Mouse (Mus musculus) CH12F3 (cell line): ENCODE data around the gene Ptpdc1.

ENCODE experiments used
- in situ Hi-C: fragments of 300-500 bp; cut with MboI; formaldehyde crosslinking; loops from 2 replicates; pipeline ENCODE4 v1.14.3; 2020; ENCODE audit warnings: low sequenced_read_pairs

Gene Ptpdc1

GRCm38 (mm10) chr13:48658588-48659253 is 33.3 kb upstream of the Ptpdc1 start:
- in situ Hi-C loops = loop anchor here (25.0 kb wide), 2 partner anchors 379 to 504 kb away; no protein-coding TSS in a partner anchor

DNA sequence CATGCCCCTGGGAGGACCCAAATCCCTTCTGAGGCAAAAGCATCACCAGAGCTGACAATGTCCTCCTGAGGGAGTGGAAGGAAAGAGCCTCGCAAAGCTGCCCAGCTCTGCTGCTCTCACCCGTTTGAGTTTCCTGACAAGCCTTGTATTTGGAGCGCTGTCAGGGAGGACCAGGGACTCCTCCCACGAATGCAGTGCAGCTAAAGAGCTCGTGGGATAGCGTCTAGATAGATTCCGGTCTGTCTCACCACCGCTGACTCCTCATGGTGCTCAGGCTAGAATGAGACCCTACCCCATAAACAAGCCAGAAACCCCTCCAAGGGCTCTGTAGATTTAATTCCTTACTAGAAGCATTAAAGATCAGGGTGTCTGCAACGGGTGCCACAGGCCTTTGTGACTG is 32.3 kb upstream of the Ptpdc1 start:
- in situ Hi-C loops = loop anchor here (25.0 kb wide), 2 partner anchors 380 to 505 kb away; no protein-coding TSS in a partner anchor

DNA sequence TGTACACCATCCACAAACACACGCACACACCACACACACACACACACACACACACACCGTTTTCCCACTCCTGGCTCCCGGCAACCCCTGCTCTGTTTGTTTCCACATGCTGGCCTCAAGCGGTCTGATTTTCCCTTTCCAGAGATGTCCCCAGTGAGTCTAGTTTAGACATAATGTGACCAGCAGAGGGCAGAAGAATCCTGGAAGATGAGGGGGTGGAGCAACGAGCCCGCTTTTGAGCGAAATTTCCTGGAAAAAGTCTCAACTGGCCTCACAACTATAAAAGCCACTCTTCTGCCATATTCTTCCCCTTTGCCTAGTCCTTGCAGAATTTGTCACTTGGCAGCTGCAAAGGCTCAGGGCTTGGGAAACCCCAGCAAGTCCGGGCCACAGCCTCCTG is 30.2 kb upstream of the Ptpdc1 start:
- in situ Hi-C loops = loop anchor here (25.0 kb wide), 2 partner anchors 382 to 507 kb away; no protein-coding TSS in a partner anchor

DNA sequence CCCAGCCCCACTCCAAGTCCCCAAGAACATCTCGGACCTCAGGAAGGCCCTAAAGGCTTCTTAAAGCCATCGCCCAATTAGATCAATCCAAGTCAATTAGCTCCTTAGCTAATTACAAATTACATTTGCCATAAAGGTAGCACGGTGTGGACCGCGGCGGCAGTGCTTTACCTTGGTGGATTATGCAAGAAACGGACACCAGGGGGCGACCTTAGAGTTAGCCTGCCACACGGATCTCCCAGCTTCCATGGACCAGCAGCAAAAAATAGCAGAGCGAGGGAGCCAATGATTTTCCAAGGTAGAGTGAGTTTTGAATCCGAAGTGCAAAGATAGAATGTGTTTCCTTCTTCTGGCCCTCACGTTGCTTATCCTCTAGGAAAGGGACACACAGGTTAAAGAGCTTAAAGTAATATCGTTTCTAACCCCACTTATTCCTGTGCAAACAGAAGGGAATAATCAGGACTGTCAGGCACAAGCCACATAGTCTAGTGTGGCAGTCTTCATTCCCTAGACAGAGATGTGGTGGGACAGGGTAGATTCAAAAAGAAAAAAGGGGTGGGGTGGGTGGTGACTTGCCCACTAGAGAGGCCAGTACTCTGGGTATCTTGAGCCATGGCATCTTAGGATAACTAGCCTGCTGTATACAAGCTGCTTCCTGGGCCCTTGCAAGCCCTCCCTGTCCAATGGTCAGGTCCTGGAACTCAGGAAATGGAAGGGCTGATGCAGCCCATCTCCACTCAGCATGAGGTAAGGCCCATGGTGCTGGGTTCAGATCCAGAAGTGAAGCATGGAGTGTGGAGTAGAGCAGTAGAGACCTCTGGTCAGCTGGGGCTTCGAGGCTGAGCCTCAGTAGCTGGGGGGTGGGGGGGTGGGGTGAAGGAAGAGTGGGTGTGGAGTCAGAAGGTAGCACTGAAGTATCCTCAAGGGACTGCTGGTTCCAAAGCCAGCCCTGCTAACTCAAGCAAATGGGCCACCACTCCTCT is 28.6 kb upstream of the Ptpdc1 start:
- in situ Hi-C loops = loop anchor here (5.0 to 25.0 kb wide), 3 partner anchors 153 to 508 kb away; no protein-coding TSS in a partner anchor

GRCm38 (mm10) chr13:48651132-48652065 is 25.9 kb upstream of the Ptpdc1 start:
- in situ Hi-C loops = loop anchor here (5.0 to 25.0 kb wide), 3 partner anchors 156 to 511 kb away; no protein-coding TSS in a partner anchor

GRCm38 (mm10) chr13:48650615-48651014 is 25.2 kb upstream of the Ptpdc1 start:
- in situ Hi-C loops = loop anchor here (5.0 to 25.0 kb wide), 3 partner anchors 157 to 512 kb away; no protein-coding TSS in a partner anchor

- in situ Hi-C loops = no loop called here
These were observed 21.2 kb upstream of the Ptpdc1 start for GRCm38 (mm10) chr13:48646696-48647095.

DNA sequence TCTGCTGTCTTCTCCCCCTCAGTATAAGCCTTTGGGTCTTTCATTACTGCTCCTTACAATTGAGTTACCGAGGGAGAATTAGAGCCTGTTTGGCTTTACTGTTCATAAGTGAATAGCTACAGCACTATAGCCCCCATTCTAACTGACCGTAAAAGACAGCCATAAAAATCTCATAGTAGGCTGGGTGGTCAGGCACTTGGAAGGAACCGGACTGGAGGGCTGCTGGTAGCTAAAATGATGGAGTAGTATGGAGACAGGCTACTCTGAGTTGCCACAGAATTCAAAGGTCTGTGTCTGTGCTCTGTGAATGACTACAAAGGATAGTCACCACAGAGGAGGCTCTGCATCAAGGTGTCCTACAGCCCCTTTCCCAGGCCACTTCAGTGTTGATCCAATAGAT is 18.5 kb upstream of the Ptpdc1 start:
- in situ Hi-C loops = no loop called here

- in situ Hi-C loops = no loop called here
These were observed 17.6 kb upstream of the Ptpdc1 start for GRCm38 (mm10) chr13:48643072-48643471.

GRCm38 (mm10) chr13:48639570-48639969 is 14.1 kb upstream of the Ptpdc1 start:
- in situ Hi-C loops = loop anchor here (5.0 kb wide), 1 partner anchor 112 kb away; no protein-coding TSS in a partner anchor

DNA sequence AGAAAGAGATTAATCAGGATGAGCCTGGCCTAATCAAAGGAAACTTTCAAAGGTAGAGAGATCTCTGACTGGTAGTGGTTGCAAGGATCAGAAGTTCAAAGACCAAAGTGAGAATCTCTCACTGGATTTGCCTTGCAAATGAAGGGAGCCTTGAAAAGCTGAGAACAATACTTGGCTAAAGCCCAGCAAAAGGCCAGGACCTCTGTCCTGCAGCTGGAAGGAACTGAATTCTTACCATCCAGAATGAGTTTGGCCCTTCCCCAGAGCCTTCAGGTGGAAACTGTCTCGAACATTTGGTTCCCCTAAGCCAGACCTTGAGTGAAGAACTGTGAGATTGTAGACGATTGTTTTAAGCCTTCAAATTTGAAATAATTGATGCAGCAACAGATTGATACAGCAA is 12.2 kb upstream of the Ptpdc1 start:
- in situ Hi-C loops = loop anchor here (5.0 kb wide), 1 partner anchor 110 kb away; no protein-coding TSS in a partner anchor

- in situ Hi-C loops = no loop called here
These were observed 6.2 kb upstream of the Ptpdc1 start for GRCm38 (mm10) chr13:48631691-48632090.

- in situ Hi-C loops = no loop called here
These were observed 481 bp downstream of the Ptpdc1 start for GRCm38 (mm10) chr13:48624968-48625398.

GRCm38 (mm10) chr13:48618890-48619289 is 6.6 kb downstream of the Ptpdc1 start:
- in situ Hi-C loops = no loop called here

- in situ Hi-C loops = no loop called here
These were observed 7.7 kb downstream of the Ptpdc1 start for GRCm38 (mm10) chr13:48617774-48618173.

GRCm38 (mm10) chr13:48614525-48614924 is 10.9 kb downstream of the Ptpdc1 start:
- in situ Hi-C loops = no loop called here

DNA sequence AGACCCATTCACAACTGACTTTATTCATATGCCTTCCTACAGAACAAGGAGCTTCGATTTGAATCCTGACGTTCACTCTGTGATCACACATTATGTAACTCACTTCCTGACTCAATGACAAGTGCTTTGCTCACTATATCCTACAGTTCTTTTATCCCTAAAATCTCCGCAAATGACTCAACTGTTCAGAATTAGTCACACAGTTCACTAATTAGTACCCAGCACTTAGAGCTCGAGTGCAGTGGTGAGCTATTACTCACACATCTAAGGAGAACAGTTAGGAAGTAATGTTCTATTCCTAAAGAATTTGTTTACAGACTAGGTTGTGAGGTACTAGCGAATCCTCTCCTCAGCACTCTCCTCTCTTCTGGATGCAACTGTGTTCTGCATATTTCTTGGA is 16.4 kb downstream of the Ptpdc1 start:
- in situ Hi-C loops = no loop called here

DNA sequence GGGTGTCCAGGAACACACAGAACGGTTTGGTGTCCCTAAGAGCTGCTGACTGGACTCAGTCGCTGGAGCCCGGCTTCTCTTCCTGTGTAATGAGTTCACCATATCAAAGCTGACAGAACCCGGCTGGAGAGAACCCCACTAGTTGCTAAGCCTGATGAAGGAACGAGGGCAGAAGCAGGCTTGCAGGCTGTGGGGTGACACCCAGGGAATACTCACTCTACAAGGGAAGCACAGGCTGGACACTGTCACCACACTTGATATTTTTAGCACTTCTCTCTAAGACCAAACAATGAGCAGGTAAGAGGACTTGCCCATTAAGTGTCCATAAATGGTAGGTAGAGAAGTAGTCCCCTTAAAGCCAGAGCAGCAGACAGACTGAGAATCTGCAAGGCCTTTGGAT is 20.9 kb downstream of the Ptpdc1 start:
- in situ Hi-C loops = no loop called here

- in situ Hi-C loops = no loop called here
These were observed 22.2 kb downstream of the Ptpdc1 start for GRCm38 (mm10) chr13:48603296-48603695.

DNA sequence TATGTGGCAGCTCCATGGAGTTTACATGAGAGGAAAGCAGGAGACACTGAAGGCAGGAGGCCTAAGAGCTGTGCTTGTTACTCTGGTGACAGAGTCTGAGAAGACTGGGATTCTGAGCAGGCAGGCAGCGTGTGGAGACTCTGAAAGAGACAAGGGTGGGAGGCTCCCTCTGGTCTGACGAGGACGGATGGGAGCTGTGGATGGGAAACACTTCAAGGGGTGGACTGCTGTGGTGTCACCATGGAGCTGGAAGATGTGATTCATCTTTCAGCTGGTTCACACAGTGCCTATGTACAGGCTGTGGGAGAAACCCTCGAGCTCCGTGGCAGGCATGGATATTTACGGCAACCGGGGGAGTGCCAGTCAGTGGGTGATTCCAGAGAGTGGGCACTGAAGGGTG is 30.9 kb downstream of the Ptpdc1 start:
- in situ Hi-C loops = no loop called here
